Mouse (Mus musculus) liver, embryonic 13.5 days (tissue): ENCODE data around the gene Tead4. TPM values are rescaled to one million over a fixed set of nuclear protein-coding genes. Genes with fewer than 3 reads are reported as not detected.

Experiments used
- ATAC-seq: fragments of 200-750 bp; cut with Nextera tagmentation; 2 replicates; pipeline ENCODE4 v1.8.0; 2017; ENCODE audit warnings: low read depth, mild to moderate bottlenecking, moderate number of reproducible peaks, moderate library complexity
- DNase-seq: peaks from one replicate; pipeline ENCODE4 v3.0.0; 2022
- H3K27ac ChIP-seq: fragments of 300-500 bp; sonication (generic); 2 replicates; pipeline ENCODE4 v1.5.1; 2015; ENCODE audit warnings: moderate library complexity, mild to moderate bottlenecking, inconsistent platforms
- H3K27me3 ChIP-seq: fragments of 300-500 bp; sonication (generic); 2 replicates; pipeline ENCODE4 v1.6.1; 2015; ENCODE audit warnings: mild to moderate bottlenecking, inconsistent platforms
- H3K36me3 ChIP-seq: fragments of 300-500 bp; sonication (generic); 2 replicates; pipeline ENCODE4 v1.6.1; 2015; ENCODE audit warnings: mild to moderate bottlenecking, inconsistent platforms
- H3K4me1 ChIP-seq: fragments of 300-500 bp; sonication (generic); replicated peaks from 2 replicates; pipeline ENCODE4 v1.6.1; 2015; ENCODE audit warnings: inconsistent platforms
- H3K4me2 ChIP-seq: fragments of 300-500 bp; sonication (generic); 2 replicates; pipeline ENCODE4 v1.6.1; 2015; ENCODE audit warnings: inconsistent platforms, mild to moderate bottlenecking, moderate library complexity
- H3K4me3 ChIP-seq: fragments of 300-500 bp; sonication (generic); replicated peaks from 2 replicates; pipeline ENCODE4 v1.5.1; 2015; ENCODE audit warnings: mild to moderate bottlenecking, inconsistent platforms
- H3K9ac ChIP-seq: fragments of 300-500 bp; sonication (generic); 2 replicates; pipeline ENCODE4 v1.6.1; 2015; ENCODE audit warnings: mild to moderate bottlenecking, inconsistent platforms
- H3K9me3 ChIP-seq: fragments of 300-500 bp; sonication (generic); replicated peaks from 2 replicates; pipeline ENCODE4 v1.6.1; 2016; ENCODE audit warnings: inconsistent platforms
- WGBS: fragments of 180-500 bp; shearing (Covaris S2); methylation state at CpG from one replicate; pipeline ENCODE4 v1.1.7; 2015; ENCODE audit not compliant: insufficient replicate concordance; 5-methylcytosine and 5-hydroxymethylcytosine counted together
- polyA plus RNA-seq: library from polyadenylated mRNA; unstranded; fragments of >200 nt; fragmentation: Nextera tagmentation; extraction: Ambion mirVana; gene quantifications from 2 replicates; pipeline ENCODE4 v1.2.1, GENCODE M21; 2015

The Tead4 gene
- polyA plus RNA-seq, 1 experiment from 2014 or later, result 0.77 TPM

DNA sequence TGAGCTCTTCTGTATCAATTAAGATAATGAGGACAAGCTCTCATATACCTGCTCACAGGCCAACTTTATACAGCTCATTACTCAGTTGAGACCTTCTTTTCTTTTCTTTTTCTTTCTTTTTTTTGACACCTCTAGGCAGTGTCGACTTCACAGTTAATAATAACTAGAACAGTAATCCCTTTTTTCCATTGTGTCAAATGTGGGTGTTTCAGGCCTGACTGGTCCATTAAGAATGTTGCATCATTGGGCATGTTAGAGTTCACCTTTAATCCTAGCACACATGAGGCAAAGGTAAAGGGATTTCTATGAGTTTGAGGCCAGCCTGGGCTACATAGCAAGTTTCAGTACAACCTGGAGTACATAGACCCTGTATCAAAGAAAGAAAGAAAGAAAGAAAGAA is 97.1 kb downstream of the Tead4 start:
- Histone ChIP-seq H3K27ac (no peak overlapping the region), H3K27me3 (no peaks in the 10 kb centered on the region), H3K9ac (no peak overlapping the region), H3K9me3 (no peaks in the 10 kb centered on the region), H3K4me2 (no peak overlapping the region), H3K4me3 (no peak overlapping the region), H3K4me1 (peaks cover 17% of the 10 kb centered on the region), H3K36me3 (no peaks in the 10 kb centered on the region)
- 57% methylated on average over 1 of the region's 1 CpGs for WGBS
- no peak for ATAC-seq
- DNase-seq, result no peak

DNA sequence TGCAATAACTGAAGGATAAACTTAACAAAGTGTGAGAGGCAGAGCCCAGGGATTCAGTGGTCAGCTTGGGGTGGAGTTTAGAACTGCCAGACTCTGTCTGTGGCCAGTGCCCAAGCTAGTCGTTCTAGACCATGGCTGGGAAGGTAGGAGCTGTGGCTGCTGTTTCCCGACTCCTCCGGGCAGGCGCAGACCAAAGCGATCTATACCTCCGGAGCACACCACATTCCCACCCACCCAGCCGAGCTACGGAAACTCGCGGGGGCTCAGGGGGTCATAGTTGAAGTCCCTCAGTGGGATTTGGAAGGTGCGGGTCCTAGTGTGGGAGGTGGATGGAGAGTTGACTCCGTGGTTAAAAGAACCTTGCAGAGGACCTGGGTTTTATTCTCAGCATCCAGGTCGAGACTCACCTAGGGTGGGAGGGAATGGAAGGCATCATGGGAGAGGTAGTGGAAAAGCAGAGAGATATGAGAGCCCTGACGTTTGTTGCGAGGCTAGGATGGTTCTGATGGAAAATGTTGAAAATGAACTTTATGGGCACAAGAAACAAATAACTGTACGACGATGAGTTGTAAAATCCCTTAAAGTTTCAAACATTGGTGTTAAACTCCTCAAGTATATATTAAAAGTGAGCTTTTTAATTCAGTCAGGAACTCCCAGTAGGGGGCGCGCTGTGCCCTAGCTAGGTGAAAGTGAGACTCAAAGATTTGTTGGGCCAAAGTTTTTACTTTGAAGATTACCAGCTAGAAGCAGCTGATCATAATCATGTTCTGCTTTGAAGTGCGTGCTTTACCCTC is 99.6 kb downstream of the Tead4 start:
- H3K9ac ChIP-seq, result peak overlapping the region; percentile 49
- 0 out of 2 replicates have a peak overlapping the region, but pooled peaks have one; percentile 25 for H3K27ac ChIP-seq
- H3K4me2 ChIP-seq, result peak overlapping the region; percentile 83
- WGBS, result under 1% methylated on average over 20 of the region's 20 CpGs
- H3K4me1 ChIP-seq, result peaks cover 17% of the 10 kb centered on the region
- no peaks in the 10 kb centered on the region for H3K36me3 ChIP-seq
- no peaks in the 10 kb centered on the region for H3K9me3 ChIP-seq
- ATAC-seq, result peak; percentile 25; the same call in 1 of the 2 replicates
- peak overlapping the region; percentile 63 for H3K4me3 ChIP-seq
- H3K27me3 ChIP-seq, result no peaks in the 10 kb centered on the region
- peak; percentile 33 for DNase-seq

DNA sequence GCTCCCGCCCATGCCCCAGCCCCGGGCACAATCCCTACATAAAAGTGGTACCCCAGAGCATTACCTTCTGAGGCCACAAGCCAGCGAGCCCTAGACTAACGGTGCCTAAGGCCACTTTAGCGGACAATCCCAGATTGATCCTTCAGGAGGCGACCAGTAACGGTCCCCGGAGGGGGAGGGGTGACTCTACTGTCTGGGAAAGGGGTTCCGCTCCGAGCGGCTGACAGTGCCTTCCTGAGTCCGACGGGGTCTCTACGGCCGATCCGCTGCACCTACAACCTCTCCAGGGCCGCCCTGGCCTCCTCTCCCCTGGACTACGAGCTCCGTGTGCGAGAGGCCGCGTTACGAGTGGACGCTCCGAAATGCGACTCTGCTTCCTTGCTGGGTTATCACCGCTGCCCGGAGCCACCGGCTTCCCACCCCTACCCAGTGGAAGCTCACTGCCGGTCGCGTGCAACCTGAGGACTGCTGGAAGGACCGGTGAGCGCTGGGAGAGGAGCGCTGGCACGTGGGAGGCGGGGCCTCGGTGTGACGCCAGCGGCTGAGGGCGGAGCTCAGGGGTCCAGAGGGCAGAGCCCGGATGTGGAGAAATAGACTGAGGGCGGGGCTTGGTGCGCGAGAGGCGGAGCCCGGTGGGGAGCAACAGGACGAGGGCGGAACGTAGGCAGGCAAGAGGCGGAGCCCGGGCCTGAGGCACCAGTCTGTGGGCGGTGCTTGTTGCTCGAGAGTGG is 100.3 kb downstream of the Tead4 start:
- H3K27me3 ChIP-seq, result no peaks in the 10 kb centered on the region
- peaks cover 17% of the 10 kb centered on the region for H3K4me1 ChIP-seq
- ATAC-seq, result peak; percentile 99
- no peak overlapping the region for H3K27ac ChIP-seq
- DNase-seq, result peak; percentile 97
- H3K36me3 ChIP-seq, result no peaks in the 10 kb centered on the region
- H3K9ac ChIP-seq, result peak overlapping the region; percentile 65
- peak overlapping the region; percentile 83 for H3K4me2 ChIP-seq
- H3K9me3 ChIP-seq, result no peaks in the 10 kb centered on the region
- under 1% methylated on average over 54 of the region's 54 CpGs for WGBS
- H3K4me3 ChIP-seq, result peak overlapping the region; percentile 63

DNA sequence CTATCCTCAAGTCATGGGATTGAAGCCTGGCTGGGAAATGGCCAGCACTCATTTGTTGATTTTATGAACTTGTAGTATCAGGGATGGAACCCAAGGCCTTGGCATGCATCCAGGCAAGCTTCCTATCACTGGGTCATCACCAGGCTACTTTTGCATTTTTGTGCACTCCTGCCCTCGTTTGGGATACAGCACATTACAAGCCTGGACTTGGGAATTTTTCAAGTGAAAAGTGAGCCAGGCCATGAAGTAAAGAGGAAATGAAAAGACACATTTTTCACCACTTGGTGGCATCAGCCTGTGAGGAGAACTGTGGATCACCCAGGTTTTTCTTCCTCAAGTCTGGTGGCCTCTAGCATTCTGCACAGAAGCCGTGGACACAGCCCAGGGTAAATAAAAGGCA is 117.1 kb downstream of the Tead4 start:
- Histone ChIP-seq H3K4me3 (no peak overlapping the region), H3K36me3 (no peaks in the 10 kb centered on the region), H3K9ac (no peak overlapping the region), H3K4me2 (no peak overlapping the region), H3K9me3 (no peaks in the 10 kb centered on the region), H3K27ac (no peak overlapping the region), H3K4me1 (no peaks in the 10 kb centered on the region), H3K27me3 (no peaks in the 10 kb centered on the region)
- ATAC-seq, result no peak
- DNase-seq, result no peak
- WGBS, result 49% methylated on average over 2 of the region's 2 CpGs

DNA sequence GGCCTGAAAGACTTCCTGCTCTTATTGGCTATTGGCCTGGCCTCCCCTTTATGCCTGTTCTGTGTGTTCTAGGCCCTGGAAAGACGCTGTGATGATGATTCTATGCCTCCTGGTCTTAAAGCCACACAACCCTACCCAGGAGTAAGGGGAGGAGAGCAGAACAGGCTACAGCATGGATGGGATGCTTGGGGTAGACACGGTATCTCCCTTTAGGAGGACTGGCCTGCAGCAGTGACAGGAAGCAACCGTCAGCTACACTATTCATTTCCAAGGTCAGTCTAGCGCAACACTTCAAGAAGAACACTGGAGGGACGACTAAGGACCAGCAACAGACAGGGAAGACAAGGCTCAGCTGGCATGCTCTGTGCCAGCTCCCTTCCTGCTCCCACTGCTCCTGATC is 119.4 kb downstream of the Tead4 start:
- DNase-seq (no peak), ATAC-seq (no peak)
- no peaks in the 10 kb centered on the region for H3K36me3 ChIP-seq
- no peak overlapping the region for H3K4me2 ChIP-seq
- no peaks in the 10 kb centered on the region for H3K4me1 ChIP-seq
- WGBS, result 60% methylated on average over 5 of the region's 5 CpGs
- H3K9ac ChIP-seq, result no peak overlapping the region
- H3K27me3 ChIP-seq, result no peaks in the 10 kb centered on the region
- H3K9me3 ChIP-seq, result no peaks in the 10 kb centered on the region
- H3K4me3 ChIP-seq, result no peak overlapping the region
- H3K27ac ChIP-seq, result no peak overlapping the region

DNA sequence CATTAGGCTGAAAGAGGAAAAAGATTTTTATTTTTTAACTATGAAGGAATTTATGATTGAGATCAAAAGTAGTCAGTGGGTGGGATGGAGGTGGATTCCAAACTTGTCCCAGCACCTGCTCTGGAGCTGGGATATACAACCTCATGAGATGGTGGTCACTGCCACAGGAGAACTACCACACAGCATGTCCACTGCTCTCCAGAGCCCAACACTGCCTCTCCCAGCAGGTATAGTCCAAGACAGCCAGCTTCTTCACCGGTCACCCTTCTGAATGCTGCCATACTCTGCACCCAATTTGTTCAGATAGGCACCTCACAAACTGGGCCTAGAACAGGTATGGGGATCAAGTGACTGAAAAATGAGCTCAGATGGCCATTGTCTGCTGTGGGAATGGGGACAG is 121.0 kb downstream of the Tead4 start:
- H3K9me3 ChIP-seq, result no peaks in the 10 kb centered on the region
- no peak overlapping the region for H3K4me3 ChIP-seq
- DNase-seq, result no peak
- 84% methylated on average over 1 of the region's 1 CpGs for WGBS
- no peak overlapping the region for H3K27ac ChIP-seq
- no peaks in the 10 kb centered on the region for H3K36me3 ChIP-seq
- no peak overlapping the region for H3K9ac ChIP-seq
- no peaks in the 10 kb centered on the region for H3K4me1 ChIP-seq
- H3K4me2 ChIP-seq, result no peak overlapping the region
- no peak for ATAC-seq
- H3K27me3 ChIP-seq, result no peaks in the 10 kb centered on the region

DNA sequence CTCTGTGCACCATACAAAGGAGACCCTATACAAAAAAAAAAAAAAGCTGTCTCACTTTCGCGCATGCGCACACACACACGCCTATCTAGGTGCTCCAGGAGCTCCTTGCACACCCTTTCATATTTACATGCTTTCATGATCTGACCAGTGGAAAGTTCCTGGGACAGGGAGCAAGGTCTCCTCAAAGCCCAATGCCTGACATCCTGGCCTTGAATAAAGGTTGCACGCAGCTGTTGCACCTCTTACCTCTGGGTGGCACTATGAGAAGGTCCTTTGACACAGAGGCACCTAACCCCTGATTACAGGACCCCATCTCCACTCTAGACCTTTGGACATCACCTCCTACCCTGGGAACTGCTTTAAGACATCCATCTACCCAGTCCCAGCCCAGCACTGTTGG is 121.4 kb downstream of the Tead4 start:
- Histone ChIP-seq H3K9ac (no peak overlapping the region), H3K4me2 (no peak overlapping the region), H3K27ac (no peak overlapping the region), H3K27me3 (no peaks in the 10 kb centered on the region), H3K9me3 (no peaks in the 10 kb centered on the region), H3K4me1 (no peaks in the 10 kb centered on the region), H3K4me3 (no peak overlapping the region), H3K36me3 (no peaks in the 10 kb centered on the region)
- DNase-seq, result no peak
- no peak for ATAC-seq
- 54% methylated on average over 5 of the region's 5 CpGs for WGBS

DNA sequence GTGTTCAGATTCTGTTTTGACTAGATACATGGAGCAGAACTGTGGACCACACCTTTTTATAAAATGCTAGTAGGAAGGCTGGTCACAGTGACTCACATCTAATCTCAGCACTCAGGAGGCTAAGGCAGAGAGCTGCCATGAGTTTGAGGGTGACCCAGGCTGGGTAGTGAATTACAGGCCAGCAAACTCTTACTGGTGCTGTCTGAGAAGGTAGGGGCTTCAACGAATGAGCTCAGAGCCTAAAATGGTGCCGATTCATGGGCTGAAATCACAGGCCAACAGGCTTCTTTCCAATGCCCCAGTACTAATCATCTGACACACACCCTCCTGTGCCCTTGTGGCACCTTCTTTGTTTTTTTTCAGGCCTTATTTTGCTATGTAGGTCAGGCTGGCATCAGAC is 121.9 kb downstream of the Tead4 start:
- H3K36me3 ChIP-seq, result no peaks in the 10 kb centered on the region
- H3K4me2 ChIP-seq, result no peak overlapping the region
- no peaks in the 10 kb centered on the region for H3K27me3 ChIP-seq
- H3K9me3 ChIP-seq, result no peaks in the 10 kb centered on the region
- no peaks in the 10 kb centered on the region for H3K4me1 ChIP-seq
- H3K27ac ChIP-seq, result no peak overlapping the region
- DNase-seq, result no peak
- no peak overlapping the region for H3K4me3 ChIP-seq
- no peak overlapping the region for H3K9ac ChIP-seq
- 63% methylated on average over 2 of the region's 2 CpGs for WGBS
- ATAC-seq, result no peak

Other genes with a start within 250 kb of the Tead4 start
- gene Tspan9, start 157.2 kb downstream of the Tead4 start, polyA plus RNA-seq, result 16.9 and 27.3 TPM in 2 replicates
- 2.5 TPM in 2 replicates for gene Tulp3, start 55.0 kb upstream of the Tead4 start, polyA plus RNA-seq
- 64.3 and 70.5 TPM in 2 replicates for gene Rhno1, start 62.1 kb upstream of the Tead4 start, polyA plus RNA-seq
- 12.2 and 14.7 TPM in 2 replicates for gene Foxm1, start 62.1 kb upstream of the Tead4 start, polyA plus RNA-seq
- gene Tex52, start 74.6 kb upstream of the Tead4 start, polyA plus RNA-seq, result not detected in 2 replicates
- not detected in 2 replicates for gene Gm44596, start 74.7 kb upstream of the Tead4 start, polyA plus RNA-seq
- 1.4 and 1.6 TPM in 2 replicates for gene Nrip2, start 98.5 kb upstream of the Tead4 start, polyA plus RNA-seq
- gene Itfg2, start 124.1 kb upstream of the Tead4 start, polyA plus RNA-seq, result 13.4 and 16.1 TPM in 2 replicates
- 273 and 316 TPM in 2 replicates for gene Fkbp4, start 137.9 kb upstream of the Tead4 start, polyA plus RNA-seq
- 64.5 and 76.6 TPM in 2 replicates for gene Pzp, start 225.9 kb upstream of the Tead4 start, polyA plus RNA-seq